Mouse (Mus musculus): Measurements from ENCODE around the gene Hdc.
"Not testable (repeated sequence)": the region's sequence is repeated elsewhere in the genome, so short reads cannot be mapped to it uniquely, and the experiment has no call there.

The Hdc gene

DNA sequence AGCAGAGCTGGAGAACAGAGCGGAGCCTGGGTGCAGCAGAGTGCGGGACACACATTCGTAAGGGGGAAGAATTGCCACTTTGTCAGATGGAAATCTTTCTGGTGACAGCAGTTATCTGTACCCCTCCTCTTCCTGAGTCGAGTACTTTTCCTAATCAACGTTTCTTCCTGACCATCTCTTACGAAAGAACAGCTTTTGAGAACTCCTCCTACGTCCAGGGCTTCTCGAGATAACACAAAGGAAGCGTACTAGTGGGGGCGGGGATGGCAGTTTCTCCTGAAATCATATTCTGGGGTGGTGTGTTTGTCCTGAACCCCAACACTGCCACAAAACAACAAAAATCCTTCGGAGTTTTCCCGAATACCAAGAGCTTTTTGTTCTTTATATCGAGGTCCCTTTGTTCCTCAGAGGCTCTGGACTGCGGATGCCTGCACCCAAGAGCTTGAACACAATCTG lies at the start of gene Hdc:
Gene Hdc, minus strand, starts transcription at position 51 of the 456 bp plus-strand sequence.
- no peak for DNase-seq

DNA sequence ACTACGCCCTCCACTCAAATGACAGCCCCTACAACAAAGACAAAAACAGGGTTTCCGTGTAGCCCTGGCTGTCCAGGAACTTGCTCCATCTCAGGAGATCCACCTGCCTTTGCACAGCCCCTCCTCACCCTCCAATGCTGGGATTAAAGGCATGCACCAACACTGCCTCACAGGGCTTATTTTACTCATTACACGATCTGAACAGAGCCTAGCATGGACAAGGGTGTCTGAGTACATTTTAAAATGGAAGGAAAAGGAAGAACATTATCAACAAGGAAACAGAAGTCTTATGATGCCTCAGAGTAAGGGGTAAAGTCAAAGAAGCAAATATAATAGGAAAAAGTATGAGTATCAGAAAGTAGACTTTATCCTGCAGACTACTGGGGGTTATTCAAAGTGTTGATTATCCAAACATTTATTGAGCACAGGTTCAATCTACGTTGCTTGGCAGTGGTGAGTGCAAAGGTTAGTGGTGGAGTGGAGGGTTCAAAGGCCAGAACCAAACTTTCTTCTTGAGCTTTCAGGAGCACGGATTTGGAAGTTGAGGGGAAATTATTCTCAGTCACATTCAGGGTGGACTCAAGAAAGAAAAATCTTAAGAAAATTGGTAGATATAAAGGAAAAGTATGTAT lies 49.6 kb upstream of the Hdc start:
- DNase-seq, result no peak

DNA sequence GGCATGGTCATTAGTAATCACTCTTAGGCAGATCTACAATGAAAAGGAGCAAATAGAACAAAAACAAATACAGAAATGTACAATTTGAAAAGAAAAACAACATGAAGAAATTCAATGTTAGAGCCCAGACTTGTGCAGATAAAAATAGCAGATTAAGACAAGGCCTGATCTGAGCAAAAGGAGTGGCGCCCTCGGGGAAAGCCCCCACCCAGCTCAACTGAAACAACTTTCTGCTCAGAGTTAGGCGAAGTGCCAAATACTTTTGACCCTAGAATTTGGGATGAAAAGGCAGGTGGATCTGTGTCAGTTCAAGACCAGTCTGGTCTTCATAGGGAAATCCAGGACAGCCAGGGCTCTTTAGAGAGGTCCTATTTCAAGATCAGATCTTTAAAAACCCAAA lies 46.9 kb upstream of the Hdc start:
- DNase-seq, result no peak

DNA sequence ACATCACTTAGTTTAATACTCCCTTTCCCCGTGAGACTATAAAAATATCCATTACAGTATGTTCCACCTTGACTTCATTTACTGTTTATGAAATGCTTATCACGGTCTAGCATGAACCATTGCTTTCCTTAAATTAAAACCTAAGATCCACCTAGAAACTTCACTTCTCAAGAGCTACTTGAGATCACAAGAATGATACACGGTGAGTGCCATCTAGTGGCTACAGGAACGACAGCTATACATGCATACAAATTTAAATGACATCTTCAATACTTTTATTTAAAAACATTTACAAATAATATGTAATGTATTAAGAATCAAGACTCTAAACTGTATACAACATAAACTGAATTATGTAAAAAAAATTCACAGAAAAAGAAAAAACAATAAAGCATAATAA lies 44.4 kb upstream of the Hdc start:
- DNase-seq, result peak; percentile 50

DNA sequence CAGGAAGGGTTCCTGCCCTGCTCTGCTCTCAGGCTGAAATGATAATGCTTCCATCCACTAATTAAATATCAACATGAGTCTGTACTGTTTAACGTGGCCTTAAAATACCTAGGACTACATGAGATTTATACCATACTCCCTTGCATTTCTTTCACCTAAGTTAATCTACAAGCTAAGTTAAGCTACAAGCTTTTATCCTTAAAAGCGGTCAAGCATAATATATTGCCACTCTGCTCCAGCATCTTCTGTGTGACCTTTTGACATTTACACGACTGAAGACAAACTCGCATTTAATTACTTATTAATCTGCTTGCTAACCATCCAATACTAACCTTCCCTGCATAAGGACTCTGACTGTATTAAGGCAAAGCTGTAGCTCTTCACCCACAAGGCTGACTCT lies 33.8 kb upstream of the Hdc start:
- DNase-seq, result no peak

DNA sequence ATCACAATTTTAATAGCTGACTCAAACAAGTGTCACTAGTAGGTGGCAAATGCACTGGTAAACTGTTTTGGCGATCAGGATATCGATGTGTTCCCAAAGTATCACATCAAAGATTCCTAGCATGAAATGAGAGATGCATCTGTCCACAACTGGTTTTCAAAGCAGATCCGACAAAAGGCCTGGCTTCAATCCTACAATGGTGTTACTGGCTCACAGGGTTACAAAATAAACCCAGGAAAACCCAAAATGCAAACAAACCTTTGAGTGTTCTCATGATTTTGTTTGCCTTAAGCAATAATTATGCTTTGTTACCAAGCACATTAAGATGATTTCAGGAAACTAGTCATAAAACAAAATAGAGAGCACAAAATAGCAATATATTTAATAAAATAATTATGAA lies 28.7 kb upstream of the Hdc start:
- no peak for DNase-seq

DNA sequence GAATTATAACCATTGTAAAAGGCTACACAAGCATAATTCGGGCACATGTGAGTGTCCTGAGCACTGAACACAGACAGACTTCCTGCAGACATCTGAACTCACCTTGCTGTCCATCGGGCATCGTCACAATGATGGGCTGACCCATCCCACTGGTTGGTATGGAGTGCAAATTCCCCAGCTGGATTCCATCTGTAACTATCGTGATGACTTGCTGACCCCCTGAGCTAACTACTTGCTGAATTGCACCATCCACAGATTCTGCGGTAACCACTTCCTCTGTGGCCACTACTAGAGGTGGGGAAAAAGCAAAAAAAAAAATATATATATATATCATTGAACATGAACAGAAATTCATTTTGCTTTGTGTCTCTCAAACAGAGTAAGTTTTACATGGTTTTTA lies 27.4 kb upstream of the Hdc start:
- no peak for DNase-seq

DNA sequence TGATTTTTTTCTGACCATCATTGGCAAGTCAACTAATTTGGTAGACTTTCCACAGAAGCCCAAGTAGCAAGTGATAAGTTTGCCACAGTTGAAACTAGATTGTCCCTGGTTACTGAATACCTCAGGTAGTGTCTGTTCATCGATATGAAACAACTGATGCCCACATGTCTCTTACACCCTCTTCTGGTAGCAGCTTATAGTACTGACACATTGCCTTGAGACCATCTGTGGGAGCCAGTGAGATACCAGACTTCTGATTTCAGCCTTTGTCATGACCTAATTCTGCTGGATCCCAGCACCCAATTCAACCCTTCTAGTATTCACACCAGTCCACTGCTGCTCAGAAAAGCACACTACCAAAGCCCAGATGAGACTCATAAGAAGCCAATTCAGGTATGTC lies 25.7 kb upstream of the Hdc start:
- DNase-seq, result no peak

DNA sequence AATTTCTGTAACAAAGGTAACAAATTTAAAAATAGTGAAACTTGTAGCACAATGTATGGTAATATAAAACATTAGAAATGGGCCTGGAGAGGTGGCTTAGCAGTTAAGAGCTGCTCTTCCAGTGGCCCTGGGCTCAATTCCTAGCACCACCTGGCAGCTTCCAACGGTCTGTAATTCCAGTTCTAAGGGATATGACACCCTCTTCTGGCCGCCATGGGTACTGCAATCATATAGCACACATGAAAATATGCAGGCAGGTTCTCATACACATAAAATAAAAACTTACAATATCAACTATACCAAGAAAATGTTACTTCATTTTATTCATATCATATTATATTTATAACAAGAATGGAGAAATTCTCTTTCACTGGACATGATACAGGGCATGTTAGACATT lies 21.2 kb upstream of the Hdc start:
- DNase-seq, result no peak

DNA sequence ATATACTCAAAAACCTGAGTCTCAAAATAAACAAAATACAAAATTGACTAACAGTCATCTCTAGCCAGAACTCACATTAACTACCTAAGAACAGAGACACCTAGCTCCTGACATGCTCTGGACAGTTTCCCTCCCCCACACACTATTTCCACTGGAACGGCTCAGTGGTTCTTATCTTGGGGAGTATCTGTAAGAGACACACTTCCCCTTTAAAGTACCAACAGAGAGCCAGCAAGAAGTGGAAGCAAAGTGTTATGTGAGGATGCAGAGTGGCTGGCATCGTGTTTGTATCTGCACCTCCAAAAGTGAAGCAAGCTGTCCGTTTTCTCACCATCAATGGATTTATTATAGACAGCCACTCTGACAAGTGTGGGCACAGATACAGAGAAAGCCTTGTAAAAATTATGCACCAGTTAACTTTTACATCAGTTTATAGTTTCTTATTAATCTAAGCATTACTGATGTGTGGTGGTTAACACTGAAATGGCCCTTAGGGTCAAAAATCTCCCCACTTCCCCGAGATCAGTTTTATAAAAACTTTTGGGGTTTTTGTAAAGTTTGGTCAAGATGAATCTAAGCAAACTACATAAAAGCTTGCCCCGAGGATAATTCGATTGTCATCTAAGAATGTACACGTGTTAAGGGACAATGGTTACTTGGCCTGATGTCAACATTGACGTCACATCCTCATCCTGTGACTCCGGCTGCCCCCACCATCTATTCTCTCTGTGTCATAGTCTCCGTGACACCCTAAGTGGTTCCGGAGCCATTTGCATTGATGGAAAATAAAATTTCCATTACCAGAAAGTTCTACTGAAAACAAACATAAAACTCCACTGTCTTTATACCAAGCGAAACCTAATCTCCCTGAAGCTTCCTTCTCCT lies 17.1 kb upstream of the Hdc start:
- peak; percentile 56 for DNase-seq

DNA sequence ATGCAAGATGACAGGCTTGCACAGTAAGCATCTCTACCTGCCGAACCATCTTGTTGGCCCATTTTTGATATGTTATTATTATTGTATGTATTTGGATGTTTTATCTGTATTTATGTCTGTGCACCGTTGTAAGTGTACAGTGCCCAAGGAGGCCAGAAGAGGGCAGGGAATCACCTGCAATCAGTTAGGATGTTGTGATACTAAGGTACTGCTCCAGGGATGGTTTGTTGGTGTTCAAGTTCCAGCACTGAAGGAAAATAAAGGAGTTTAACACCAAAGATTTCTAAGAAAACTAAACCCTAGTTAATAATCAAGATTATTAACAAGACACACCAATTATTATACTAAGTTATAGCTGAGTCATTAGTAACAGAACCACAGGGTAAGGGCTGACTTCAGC lies 14.1 kb upstream of the Hdc start:
- no peak for DNase-seq

DNA sequence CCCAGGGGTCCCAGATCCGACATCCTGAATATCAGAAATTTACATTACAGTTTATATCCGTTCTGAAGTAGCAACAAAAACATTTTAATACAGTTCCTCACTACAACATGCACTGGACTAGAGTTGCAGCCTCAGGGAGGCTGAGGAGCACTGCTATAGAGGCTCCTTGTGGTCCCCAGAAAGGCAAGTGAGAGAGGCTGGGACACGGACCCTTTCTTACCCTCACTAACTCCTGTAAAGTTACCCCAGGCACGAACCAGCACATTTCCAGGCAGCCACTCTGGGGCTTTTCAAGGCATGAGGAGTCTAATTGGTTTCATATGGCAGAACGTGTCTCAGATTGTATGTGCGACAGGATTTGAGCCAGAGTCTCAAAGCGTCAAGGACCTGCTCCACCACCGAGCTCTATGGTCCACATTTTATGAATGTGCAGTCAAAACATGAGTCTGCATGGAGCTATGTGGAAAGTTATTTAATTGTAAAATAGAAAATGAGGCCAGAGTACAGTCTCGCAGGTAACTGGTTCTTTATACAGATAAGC lies 9.4 kb upstream of the Hdc start:
- DNase-seq, result no peak

DNA sequence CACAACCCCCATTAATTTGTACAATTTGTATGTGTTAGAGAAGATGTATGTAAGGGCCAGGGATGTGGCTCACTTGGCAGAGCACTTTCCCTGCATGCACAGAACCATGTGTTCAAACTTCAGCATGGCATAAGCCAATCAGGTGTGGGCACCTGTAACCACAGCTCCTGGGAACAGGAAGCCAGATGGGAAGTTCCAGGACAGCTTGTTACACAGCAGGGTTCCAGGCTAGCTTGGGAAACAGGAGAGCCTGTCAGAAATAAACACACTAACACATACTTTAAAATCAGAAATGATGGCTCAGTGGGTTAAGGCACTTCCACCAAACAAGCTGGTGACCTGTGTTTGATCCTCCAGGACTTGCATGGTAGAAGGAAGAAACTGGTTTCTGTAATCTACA lies 4.0 kb upstream of the Hdc start:
- DNase-seq, result no peak

DNA sequence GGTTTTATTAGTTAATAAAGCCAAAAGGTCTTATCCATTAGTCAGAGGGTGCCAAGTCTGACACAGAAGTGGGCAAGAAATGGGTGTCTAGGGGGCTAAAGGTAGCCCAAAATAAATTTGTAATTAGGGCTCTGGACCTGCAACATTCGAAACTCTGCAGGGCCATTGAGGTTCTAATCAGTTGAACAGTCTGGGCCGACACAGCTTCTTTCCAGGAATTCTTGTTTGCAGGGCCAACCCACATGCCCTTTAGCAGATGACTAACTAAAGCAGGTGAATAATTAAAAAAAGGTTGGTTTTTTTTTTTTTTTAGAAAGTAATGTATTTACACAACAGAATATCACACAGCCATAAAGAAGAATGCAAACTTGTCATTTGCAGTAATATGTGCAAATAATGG lies 3.4 kb upstream of the Hdc start:
- no peak for DNase-seq

DNA sequence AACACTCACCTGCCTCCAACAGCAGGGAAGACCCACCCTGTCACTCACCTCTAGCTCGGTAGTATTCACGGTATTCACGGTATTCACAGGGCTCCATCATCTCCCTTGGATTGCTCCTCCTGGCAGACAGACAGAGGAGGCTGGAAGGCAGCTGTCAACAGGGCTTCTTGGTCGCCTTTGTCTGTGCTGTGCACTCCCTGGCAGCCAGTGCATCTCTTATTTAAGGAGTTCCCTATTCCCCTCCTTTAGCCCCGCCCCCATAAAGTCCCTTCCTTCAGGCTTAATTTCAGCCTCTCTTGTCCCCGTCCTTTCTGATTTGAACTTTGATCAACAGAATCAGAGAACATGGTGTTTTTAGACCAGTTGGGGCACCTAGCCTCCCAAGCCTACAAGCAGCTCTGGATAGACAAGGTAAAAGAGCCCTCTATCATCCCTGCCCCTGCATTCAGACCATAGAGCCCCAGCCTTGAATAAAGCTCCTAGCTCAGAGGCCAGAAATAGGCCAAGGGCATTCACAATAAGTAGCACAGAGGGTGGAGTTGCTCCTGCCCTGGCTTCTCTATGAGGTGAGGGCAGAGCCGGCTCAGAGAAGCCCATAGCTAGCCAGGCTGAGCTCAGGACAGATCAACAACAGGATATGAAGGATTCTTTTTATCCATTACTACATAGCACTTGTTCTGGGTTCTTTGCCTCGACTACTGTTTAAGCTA lies 474 bp downstream of the Hdc start:
- peak; percentile 23 for DNase-seq

DNA sequence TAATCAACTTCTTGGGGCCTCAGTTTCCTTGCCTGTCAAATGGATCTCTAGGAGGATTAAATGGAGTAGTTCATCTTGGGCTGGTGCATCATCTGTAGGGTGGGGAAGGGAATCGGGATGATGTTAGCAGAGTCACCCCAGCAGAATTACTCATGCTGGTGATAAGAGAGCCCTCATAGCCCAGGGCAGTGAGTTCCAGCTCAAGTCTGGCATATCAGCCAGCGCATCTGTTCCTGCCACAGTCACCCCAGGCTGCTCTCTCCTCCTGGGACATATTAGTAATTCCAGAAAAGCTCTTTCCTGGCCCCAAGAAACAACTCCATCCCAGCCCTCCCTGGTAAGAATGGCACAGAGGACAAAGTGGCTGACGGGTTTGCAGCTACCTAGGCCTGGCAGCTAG lies 3.7 kb downstream of the Hdc start:
- DNase-seq, result no peak

DNA sequence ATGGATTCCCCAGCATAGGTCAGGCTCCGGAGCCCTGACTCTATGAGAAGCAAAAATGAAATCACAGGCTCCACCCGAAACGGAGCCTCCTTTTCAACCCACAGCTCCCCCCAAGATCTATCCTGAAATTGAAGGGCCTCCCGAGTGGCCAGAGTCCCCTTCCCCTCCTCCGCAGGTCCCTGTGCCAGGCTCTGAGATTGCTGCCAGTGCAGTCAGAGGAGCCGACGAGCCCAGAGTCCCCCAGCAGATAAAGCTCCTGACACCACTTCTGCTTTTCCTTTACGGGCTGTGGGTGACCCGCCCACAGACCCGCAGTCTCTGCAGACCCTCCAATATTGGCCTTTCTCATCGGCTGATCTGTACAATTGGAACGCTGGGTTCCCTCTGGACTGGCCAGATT lies 9.5 kb downstream of the Hdc start:
- not testable (repeated sequence) for DNase-seq

DNA sequence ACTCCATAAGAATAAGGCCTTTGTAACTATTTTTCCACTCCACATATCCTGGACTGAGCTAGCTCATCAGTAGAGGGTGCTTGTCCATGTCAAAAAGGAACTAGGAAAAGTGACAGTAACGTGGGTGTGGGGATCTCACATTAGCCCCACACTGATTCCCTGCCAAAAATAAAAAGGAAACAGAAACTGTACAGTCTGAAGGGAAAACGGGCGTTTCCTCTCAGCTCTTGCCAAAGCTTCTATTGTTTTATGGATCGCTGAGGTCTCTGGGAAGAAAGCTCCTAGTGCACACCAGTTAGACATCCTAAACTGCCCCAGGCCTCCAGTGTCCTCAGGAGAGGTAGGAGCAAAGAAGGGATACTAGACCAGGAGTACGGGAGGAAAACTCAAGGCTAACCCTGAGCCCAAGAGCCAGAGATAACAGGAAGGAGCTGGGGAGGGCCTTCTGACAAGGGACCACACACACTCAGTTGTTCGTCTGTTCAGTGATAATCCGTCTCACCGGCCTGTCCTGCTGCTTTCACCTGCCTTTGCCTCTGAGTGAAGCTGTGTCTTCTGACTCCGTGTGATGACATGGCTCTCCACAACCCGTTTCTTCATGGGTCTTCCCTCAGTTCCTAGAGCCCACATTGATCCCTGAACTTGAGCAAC lies 11.4 kb downstream of the Hdc start:
- no peak for DNase-seq

DNA sequence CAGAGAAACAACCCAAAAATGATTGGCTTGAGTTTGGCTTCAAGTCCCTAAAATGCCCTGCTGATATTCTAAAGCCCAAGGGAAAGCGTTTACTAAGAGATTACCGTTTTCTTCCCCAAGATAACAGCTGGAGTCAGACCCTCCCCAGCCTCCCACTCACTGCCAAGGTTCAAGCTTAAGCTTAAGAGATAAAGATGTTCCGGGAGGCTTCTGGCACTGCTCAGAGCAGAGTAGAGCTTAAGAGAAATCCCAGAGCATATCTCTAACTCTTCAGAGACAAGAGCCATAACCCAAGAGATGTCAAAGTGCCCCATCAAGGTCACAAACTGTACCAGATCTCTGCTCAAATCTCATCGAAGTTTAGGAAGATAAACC lies 12.4 kb downstream of the Hdc start:
- DNase-seq, result no peak

DNA sequence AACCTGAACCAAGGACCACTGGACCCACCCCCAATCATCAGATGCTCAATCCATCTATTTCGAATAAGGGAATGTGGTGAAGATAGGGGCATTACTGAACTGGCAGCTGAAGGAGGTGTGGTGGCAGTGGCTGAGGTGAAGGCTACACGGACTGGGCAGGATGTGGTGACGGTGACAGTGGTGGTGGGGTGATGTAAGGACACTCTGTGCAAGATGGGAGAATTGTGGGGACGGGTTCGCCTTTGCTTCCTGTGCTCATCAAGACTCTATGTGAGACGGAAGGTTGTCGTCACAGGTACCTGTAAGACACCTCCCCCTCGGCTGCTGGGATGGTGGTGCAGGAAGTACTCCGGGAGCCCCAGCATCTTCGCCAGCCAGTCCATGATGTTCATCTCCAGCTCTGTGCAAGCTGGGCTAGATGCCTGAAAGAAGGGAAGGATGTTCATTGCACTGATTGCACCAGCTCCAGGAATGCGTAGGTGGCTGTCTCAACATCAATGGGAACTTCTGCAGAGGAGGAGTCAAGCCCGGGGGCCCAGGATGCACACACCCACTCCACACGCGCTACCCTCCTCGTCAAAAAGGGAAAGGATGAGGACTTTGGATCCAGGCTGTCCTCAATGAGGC lies 12.9 kb downstream of the Hdc start:
- no peak for DNase-seq

DNA sequence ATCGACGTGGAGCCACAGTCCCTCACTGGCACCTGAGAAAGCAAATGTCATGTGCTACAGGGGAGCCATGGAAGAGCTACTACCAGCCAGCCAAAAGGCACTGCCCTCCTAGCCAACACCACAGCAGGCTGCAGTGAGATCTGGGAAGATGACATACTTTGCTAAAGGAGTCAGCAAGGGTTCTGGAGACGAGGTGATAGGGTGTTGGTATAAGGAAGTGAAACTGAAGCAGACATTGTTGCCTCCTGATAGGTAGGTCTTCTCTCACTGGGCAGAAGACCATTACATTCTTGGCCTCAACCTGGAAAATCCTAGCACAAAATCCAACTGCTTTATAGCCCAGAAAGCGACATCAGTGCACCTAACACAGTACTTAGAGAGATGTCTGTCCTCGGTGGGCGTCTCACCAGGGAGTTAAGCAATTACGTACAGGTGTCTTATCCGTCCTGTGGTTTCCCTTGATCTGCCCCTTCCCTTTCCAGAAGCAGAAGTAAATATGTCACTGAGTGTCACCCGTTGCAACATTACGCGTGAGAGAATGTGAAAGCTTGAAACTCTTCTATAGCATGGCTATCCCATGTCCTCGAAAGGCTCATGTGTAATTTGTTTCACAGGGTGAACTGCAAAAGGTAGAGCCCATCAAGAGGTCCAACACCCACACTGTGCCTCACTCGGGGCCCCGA lies 17.0 kb downstream of the Hdc start:
- no peak for DNase-seq

DNA sequence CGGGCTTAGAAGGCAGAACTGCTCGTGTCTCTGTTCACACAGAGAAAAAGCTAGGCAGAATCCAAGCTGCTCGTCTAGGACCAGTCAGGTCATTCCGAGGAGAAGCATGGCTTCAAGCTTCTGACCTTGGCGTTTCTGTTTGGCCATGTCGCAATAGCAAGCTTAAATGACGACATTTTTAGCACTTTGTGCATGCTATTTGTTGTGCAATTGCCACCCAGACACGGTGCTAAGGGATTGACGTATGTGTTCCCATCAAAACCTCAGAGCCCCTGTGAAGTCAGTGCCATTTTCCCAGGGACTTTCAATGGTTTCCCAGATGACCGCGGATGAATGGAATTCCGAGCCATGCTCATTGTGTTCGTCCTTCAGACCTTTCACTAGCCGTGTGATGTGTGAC lies 18.6 kb downstream of the Hdc start:
- peak; percentile 21 for DNase-seq

Measured in lung, postnatal 14 days (tissue).